Mouse (Mus musculus) kidney, adult 2 months (tissue): ENCODE measurements around the gene Prkg1. TPM values are rescaled to one million over a fixed set of nuclear protein-coding genes. Genes with fewer than 3 reads are reported as not detected.

Source experiments
- DNase-seq: peaks from one replicate; pipeline ENCODE4 v3.0.0; 2021
- H3K27ac ChIP-seq: fragments of 200-500 bp; 2 replicates; pipeline ENCODE4 v1.5.1; 2012; ENCODE audit warnings: low read depth, low read length, control low read depth, inconsistent platforms; ENCODE audit not compliant: insufficient read depth
- H3K27me3 ChIP-seq: fragments of 200-500 bp; replicated peaks from 2 replicates; pipeline ENCODE4 v1.6.1; 2012; ENCODE audit warnings: mild to moderate bottlenecking, moderate library complexity, low read length, inconsistent platforms; ENCODE audit not compliant: control insufficient read depth, insufficient read depth
- H3K36me3 ChIP-seq: fragments of 200-500 bp; 2 replicates; pipeline ENCODE4 v1.6.1; 2012; ENCODE audit warnings: mild to moderate bottlenecking, moderate library complexity, low read length, inconsistent platforms; ENCODE audit not compliant: control insufficient read depth, insufficient read depth
- H3K4me1 ChIP-seq: fragments of 200-500 bp; 2 replicates; pipeline ENCODE4 v1.6.1; 2011; ENCODE audit warnings: low read length; ENCODE audit not compliant: control insufficient read depth, insufficient read depth
- H3K4me3 ChIP-seq: fragments of 200-500 bp; 2 replicates; pipeline ENCODE4 v1.5.1; 2011; ENCODE audit warnings: mild to moderate bottlenecking, low read depth, low read length, control low read depth; ENCODE audit not compliant: insufficient read depth
- CTCF ChIP-seq: fragments of 200-500 bp; conservative IDR thresholded peaks from 2 replicates; pipeline ENCODE4 v1.5.1; 2011; ENCODE audit warnings: low read depth, mild to moderate bottlenecking, control low read depth, low read length, moderate library complexity, mixed read lengths; ENCODE audit not compliant: insufficient read depth, insufficient read length
- POLR2A ChIP-seq: fragments of 200-500 bp; IDR thresholded peaks from one replicate; pipeline ENCODE4 v1.6.1; 2011; ENCODE audit warnings: low read depth, low read length, control low read depth
- WGBS: fragments of 180-500 bp; shearing (Covaris S2); methylation state at CpG from one replicate; pipeline ENCODE4 v1.1.7; 2018; 5-methylcytosine and 5-hydroxymethylcytosine counted together
- polyA plus RNA-seq: library from polyadenylated mRNA; depleted of rRNA; stranded (reverse); fragments of >200 nt; gene quantifications from 2 replicates; pipeline ENCODE4 v1.2.3, GENCODE M21; 2012

Gene Prkg1
- polyA plus RNA-seq, 1 experiment = 1.7 TPM

- no peak overlapping the region for H3K27ac ChIP-seq
- 89% methylated on average over 7 of the region's 7 CpGs for WGBS
These were observed 935.5 kb downstream of the Prkg1 start for GRCm38 (mm10) chr19:30829231-30829775.

GRCm38 (mm10) chr19:30827820-30828219 is 937.0 kb downstream of the Prkg1 start:
- Histone ChIP-seq H3K4me3 (no peak overlapping the region), H3K4me1 (no peaks in the 10 kb centered on the region), H3K27me3 (no peaks in the 10 kb centered on the region), H3K36me3 (no peaks in the 10 kb centered on the region), H3K27ac (no peak overlapping the region)
- 86% methylated on average over 3 of the region's 3 CpGs for WGBS
- no peak for DNase-seq
- TF ChIP-seq POLR2A = no peak
- 0 out of 2 replicates have a peak, but pooled peaks have one; percentile 20 for TF ChIP-seq CTCF

More at GRCm38 (mm10) chr19:30829231-30829775, 935.5 kb downstream of the Prkg1 start:
- no peak for DNase-seq
- no peaks in the 10 kb centered on the region for H3K27me3 ChIP-seq
- no peaks in the 10 kb centered on the region for H3K4me1 ChIP-seq
- no peaks in the 10 kb centered on the region for H3K36me3 ChIP-seq
- H3K4me3 ChIP-seq = no peak overlapping the region
- TF ChIP-seq POLR2A (no peak), CTCF (no peak)

GRCm38 (mm10) chr19:30826106-30826505 is 938.7 kb downstream of the Prkg1 start:
- Histone ChIP-seq H3K36me3 (no peaks in the 10 kb centered on the region), H3K4me3 (no peak overlapping the region), H3K27me3 (no peaks in the 10 kb centered on the region), H3K27ac (no peak overlapping the region), H3K4me1 (no peaks in the 10 kb centered on the region)
- WGBS = 31% methylated on average over 2 of the region's 2 CpGs
- DNase-seq = peak; percentile 53
- no peak for TF ChIP-seq CTCF
- no peak for TF ChIP-seq POLR2A

- Histone ChIP-seq H3K4me3 (no peak overlapping the region), H3K4me1 (no peaks in the 10 kb centered on the region), H3K36me3 (no peaks in the 10 kb centered on the region), H3K27me3 (no peaks in the 10 kb centered on the region), H3K27ac (no peak overlapping the region)
- no peak for TF ChIP-seq POLR2A
- no peak for TF ChIP-seq CTCF
- WGBS = 69% methylated on average over 6 of the region's 6 CpGs
- no peak for DNase-seq
These were observed 949.2 kb downstream of the Prkg1 start for GRCm38 (mm10) chr19:30815661-30816060.

- TF ChIP-seq POLR2A (no peak), CTCF (no peak)
- H3K4me3 ChIP-seq = no peak overlapping the region
- 77% methylated on average over 5 of the region's 5 CpGs for WGBS
- H3K27me3 ChIP-seq = no peaks in the 10 kb centered on the region
- no peaks in the 10 kb centered on the region for H3K36me3 ChIP-seq
- no peaks in the 10 kb centered on the region for H3K4me1 ChIP-seq
- no peak overlapping the region for H3K27ac ChIP-seq
- no peak for DNase-seq
These were observed 958.6 kb downstream of the Prkg1 start for GRCm38 (mm10) chr19:30806265-30806664.

- no peak for TF ChIP-seq CTCF
- TF ChIP-seq POLR2A = no peak
- Histone ChIP-seq H3K36me3 (no peaks in the 10 kb centered on the region), H3K27ac (no peak overlapping the region), H3K4me3 (no peak overlapping the region), H3K27me3 (no peaks in the 10 kb centered on the region), H3K4me1 (no peaks in the 10 kb centered on the region)
- no peak for DNase-seq
- WGBS = 74% methylated on average over 2 of the region's 2 CpGs
These were observed 984.0 kb downstream of the Prkg1 start for GRCm38 (mm10) chr19:30780803-30781202.

GRCm38 (mm10) chr19:30768316-30768715 is 996.5 kb downstream of the Prkg1 start:
- no peak for TF ChIP-seq POLR2A
- TF ChIP-seq CTCF = no peak
- Histone ChIP-seq H3K27me3 (no peaks in the 10 kb centered on the region), H3K36me3 (no peaks in the 10 kb centered on the region), H3K4me1 (no peaks in the 10 kb centered on the region), H3K4me3 (no peak overlapping the region), H3K27ac (no peak overlapping the region)
- 63% methylated on average over 1 of the region's 1 CpGs for WGBS
- no peak for DNase-seq
